Mouse (Mus musculus) thymus, postnatal 36 days (tissue): ENCODE measurements around the gene Tns3.

Source experiments
- DNase-seq, 2 experiments: peaks; one replicate each; pipeline ENCODE4 v3.0.0; 2022; ENCODE audit warnings: mixed read lengths in 2 of 2

The Tns3 gene

GRCm38 (mm10) chr11:8513359-8514253 lies 150.7 kb downstream of the Tns3 start:
- DNase-seq: no peak

- DNase-seq: no peak
Measured at GRCm38 (mm10) chr11:8510294-8510693, 154.0 kb downstream of the Tns3 start.

- DNase-seq: no peak
Measured at GRCm38 (mm10) chr11:8509614-8510013, 154.7 kb downstream of the Tns3 start.

DNA sequence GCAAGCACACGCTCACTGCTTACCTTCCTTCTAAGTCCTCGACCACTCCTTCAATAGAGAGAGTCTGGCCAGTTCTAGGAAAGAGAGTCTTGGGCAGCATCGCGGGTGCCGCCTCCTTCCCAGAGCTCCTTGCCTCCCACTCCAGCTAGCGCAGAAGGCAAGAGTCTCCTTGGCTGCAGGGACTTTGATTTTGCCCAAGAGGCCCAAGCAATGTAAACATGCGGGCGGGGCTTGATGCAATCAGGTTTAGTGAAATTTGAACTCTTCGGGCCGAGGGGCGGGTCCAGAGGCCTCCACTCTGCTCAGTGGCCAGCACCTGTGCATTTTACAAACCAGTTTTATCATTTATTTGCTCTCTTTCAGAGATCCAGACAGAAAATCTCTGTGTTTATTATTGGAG lies 160.6 kb downstream of the Tns3 start:
- DNase-seq: no peak

GRCm38 (mm10) chr11:8500855-8501254 lies 163.5 kb downstream of the Tns3 start:
- no peak for DNase-seq

GRCm38 (mm10) chr11:8497136-8497535 lies 167.2 kb downstream of the Tns3 start:
- no peak for DNase-seq

DNA sequence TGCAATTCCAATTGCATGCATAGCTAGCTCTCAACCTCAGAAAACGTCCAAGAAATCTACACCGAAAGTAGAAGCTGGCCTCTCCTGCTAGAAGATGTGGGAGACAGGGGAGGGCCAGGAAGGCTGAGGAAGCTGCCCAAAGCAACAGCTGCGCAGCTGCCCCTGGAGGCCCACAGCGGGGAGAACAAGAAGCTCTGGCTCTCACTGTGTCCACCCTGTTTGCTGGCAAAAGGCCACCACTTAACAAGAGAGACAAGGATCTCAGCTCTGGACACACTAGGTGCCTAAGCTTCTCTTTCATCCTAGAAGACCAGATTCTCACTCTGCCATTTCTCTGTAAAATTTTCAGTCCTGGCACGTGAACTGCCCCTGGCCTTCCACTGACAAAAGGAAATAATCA lies 167.6 kb downstream of the Tns3 start:
- DNase-seq: no peak

GRCm38 (mm10) chr11:8495801-8496200 lies 168.5 kb downstream of the Tns3 start:
- DNase-seq: no peak

GRCm38 (mm10) chr11:8495036-8495435 lies 169.3 kb downstream of the Tns3 start:
- no peak for DNase-seq

DNA sequence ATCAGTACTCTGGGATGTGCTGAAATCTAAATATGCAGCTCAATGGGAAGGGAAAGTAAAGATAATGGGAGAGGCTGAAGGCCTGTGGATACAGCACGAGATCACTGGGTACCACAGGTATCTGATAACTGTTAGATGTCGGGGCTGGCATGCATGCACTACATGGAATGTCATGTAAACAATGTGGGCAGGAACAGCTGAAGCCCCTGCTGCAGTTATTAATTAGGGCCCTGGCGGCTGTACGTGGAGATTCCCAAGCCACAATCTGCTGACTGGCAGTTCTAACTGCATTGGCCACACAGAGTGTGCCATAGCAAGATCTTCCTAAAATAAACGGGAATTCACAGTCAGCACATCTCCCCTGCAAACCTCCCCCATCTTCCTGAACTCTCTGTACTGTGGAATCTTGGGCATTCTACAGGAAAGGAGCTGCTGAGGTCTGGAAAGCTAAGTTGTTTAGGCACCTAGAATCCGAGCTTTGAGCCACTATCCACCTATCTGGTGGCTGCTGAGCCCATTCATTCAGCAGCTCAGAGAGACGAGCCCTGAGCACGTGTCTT lies 170.3 kb downstream of the Tns3 start:
- no peak for DNase-seq

GRCm38 (mm10) chr11:8492332-8492731 lies 172.0 kb downstream of the Tns3 start:
- no peak for DNase-seq

DNA sequence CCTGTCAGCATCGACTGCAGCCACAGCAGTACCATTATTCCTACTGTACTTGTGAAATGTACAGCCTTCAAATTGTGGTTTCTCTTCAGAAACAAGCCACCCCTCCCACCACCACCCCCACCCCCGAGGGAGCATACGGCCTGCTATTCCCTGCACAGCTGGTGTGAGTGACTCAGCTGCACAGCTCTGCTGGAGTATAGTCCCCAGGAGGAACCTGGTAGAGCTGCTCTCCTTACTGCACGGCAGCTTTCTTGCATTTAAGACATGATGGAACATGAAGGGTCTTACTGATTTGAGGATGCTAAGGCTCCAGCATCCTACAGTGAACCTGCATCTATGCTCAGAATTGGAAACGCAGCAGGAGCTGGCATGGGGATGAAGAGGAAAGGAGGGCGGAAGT lies 176.1 kb downstream of the Tns3 start:
- DNase-seq: no peak

- no peak for DNase-seq
Measured at GRCm38 (mm10) chr11:8486552-8486951, 177.8 kb downstream of the Tns3 start.

GRCm38 (mm10) chr11:8484538-8484937 lies 179.8 kb downstream of the Tns3 start:
- no peak for DNase-seq

- DNase-seq: no peak
Measured at GRCm38 (mm10) chr11:8482721-8483120, 181.6 kb downstream of the Tns3 start.

- no peak for DNase-seq
Measured at GRCm38 (mm10) chr11:8481962-8482361, 182.4 kb downstream of the Tns3 start.

- DNase-seq: no peak
Measured at GRCm38 (mm10) chr11:8481529-8481928, 182.8 kb downstream of the Tns3 start.

GRCm38 (mm10) chr11:8479858-8480257 lies 184.5 kb downstream of the Tns3 start:
- DNase-seq: no peak

DNA sequence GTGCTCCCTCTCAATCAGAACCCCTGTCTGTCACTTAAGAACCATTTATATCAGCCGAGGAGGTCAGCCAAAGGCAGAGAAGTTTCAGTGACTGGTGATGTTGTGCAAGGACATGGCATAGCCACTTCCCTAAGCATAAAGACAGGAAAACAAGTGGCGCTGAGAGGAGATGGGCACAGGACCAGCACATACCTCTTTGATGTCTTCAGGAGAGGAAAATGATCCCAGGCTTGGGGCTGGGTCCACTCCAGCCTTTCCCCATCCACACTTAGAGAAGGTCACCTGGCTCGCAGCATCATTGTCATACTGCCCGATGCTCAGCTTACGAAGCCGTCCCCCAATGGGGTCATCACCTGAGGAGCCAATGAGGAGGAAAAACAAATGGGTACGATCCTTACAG lies 185.0 kb downstream of the Tns3 start:
- DNase-seq: no peak

DNA sequence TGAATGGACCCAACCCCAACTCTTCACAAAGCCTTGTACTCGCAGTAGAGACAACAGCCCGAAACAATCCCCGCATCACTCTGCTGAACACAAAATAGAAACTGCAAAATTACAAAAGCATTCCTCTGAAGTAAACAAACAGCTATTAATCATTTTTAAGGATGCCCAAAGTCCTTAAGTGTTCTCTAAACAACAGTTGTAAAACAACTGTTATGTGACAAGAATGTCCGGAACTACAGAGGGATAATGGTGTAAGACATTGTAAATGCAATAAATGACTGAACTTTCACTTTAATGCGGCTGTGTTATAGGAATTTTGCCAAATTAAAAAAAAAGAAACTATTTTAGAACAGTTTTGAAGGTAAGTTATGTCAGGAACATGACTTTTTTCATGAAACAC lies 190.7 kb downstream of the Tns3 start:
- no peak for DNase-seq

DNA sequence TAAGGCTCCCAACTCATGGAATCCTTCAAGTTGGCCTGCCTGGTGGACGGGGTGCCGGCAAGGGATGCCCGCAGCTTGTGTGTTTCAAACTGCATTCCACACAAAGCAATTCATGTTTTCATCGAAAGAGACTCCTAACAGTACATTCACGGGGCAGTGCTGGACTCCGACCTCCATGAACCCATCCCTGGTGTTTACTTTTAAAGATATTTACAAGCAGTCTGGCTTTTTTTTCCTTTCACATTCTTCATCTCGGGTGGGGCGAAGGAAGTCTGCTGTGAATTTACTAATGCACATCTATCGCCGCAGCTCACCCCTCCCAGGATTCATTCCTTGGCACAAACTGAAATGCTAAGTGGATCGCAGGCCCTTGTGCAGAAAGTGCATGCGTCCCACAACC lies 191.9 kb downstream of the Tns3 start:
- no peak for DNase-seq

DNA sequence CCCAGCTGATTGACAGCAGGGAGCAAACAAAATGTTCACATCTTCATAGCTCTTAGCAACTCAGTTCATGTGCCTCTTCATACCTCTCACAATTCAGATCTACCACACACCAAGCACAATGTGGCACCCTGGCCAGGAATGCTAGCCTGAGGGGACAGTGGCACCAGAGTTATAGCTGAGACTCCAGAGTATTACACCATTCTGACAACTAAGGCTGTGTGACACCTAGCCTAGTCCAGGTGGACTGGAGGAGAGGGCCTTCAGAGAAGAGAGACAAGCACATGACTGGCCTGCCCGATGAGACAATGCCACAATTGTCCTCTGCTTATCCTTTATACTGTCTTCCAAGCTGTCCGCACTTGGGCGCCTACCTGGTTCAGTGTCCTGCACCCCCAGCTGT lies 192.8 kb downstream of the Tns3 start:
- no peak for DNase-seq

DNA sequence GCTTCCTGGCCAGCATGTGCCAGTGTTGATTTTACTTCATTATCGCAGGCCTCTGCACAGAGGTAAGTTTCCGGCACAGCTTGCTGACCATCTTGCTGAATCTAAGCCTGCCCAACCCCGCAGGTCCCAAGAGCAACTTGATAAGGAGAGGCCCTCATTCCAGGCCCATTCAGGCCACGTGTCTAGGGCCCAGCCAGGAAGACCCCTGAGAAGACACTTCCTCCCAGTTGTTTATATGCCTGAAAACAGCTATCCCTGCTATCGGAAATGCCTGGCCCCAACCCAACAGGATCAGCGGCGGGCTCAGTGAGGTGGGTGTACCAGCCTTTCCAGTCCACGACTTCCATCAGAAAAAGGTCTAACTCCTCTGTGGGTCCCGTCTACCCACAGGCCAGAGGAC lies 194.8 kb downstream of the Tns3 start:
- no peak for DNase-seq
